Mouse (Mus musculus): ENCODE data around the gene Polr2b.
A peak's percentile ranks its signal among the peaks of the same experiment; 100 is the strongest.

Gene Polr2b

DNA sequence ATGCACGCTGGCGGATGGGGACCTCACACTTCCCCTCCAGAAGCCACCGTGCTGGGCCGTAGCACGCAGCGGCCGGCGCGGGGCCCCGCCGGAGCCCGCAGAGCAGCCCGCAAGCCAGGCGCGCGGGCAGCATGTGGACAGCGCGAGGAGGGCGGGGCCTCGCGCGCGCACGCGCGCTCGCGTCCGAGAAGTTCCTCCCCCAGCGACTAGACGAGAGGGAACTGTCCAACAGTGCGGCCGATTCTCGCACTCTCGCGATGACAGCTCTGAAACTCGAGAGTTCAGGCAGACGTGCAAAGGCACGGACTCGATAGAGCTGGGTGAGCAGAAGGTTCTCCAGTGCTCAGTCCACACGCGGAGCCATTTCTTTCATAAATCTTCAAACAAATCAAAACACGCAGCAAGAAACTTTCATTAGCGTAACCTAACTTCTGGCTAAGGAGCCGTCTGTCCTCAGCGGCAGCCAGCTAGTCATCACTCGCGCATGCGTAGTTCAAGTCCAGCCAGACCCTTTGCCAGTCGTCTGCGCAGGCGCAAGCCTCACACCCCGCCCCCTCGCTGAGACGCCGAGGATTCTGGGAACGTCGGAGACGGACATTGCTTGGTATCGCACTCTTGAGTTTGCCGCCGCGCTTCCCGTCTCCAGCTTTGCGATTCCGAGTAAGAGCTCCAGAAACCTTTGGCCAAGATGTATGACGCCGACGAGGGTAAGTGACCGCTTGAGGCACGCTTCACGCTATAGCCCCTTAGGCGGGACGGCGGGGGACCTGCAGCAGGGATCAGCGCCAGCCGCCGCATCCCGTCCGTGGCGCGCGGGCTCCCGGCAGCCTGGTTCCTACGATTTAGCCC lies at the start of gene Polr2b, which contains the start of gene Noa1:
Gene Polr2b (plus strand): TSS at position 224 of the 849 bp plus-strand sequence.
Gene Noa1 (minus strand): TSS at position 161 of the 849 bp plus-strand sequence.
- DNase-seq (ENCODE audit: low spot score): peak; percentile 98

DNA sequence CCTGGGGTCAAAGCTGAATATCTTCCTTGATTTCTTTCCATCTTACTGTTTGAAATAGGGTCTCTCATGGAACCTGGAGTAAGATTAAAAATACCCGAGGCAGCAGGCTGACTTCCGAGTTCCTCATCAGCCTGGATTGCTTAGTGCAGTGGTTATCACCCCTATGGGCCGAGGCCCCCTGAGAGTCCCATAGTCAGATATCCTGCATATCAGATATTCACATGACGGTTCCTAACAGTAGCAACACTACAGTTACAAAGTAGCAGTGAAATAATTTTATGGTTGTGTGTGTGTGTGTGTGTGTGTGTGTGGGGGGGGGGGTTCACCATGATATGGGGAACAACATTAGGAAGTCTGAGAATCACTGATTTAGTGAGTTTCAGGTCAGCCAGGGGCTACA lies 48.8 kb upstream of the Polr2b start:
- no peak for DNase-seq (ENCODE audit: low spot score)

- DNase-seq (ENCODE audit: low spot score): no peak
Observed at GRCm38 (mm10) chr5:77262105-77262504, 47.8 kb upstream of the Polr2b start.

DNA sequence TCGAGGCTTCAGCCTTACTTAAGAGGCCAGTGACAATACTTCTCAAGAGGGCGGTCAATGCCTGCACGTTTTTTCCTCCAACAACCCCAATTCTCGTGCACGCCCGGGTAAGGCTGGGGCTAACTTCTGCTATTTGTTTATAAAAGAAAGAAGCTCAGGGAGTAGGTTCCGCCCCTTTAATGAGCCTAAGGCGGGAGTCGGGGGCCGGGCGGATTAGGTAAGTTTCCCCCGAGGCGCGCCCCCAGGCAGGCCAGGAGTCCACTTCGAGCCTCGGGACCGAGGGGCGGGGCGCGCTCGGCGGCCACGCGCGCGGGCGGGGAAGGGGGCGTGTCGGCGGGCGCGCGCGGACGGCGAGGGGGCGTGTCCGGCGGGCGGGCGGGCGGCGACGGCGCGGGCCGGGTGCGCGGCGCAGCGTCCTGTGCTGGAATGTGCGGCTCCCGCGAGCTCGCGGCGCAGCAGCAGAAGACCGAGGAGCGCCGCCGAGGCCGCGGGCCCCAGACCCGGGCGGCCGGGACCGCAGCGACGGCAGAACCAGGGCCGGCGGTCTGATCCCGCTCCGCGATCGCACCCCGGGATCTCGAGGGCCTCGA lies 44.8 kb upstream of the Polr2b start, which contains the start of gene Rest:
Gene Rest (plus strand): TSS at position 411 of the 590 bp plus-strand sequence.
- DNase-seq (ENCODE audit: low spot score): peak; percentile 87

GRCm38 (mm10) chr5:77265671-77266065 lies 44.3 kb upstream of the Polr2b start:
- peak; percentile 87 for DNase-seq (ENCODE audit: low spot score)

GRCm38 (mm10) chr5:77266066-77266885 lies 43.7 kb upstream of the Polr2b start:
- peak; percentile 75 for DNase-seq (ENCODE audit: low spot score)

GRCm38 (mm10) chr5:77266886-77267401 lies 43.0 kb upstream of the Polr2b start:
- no peak for DNase-seq (ENCODE audit: low spot score)

- DNase-seq (ENCODE audit: low spot score): no peak
Observed at GRCm38 (mm10) chr5:77267441-77267840, 42.5 kb upstream of the Polr2b start.

- DNase-seq (ENCODE audit: low spot score): no peak
Observed at GRCm38 (mm10) chr5:77267957-77268624, 41.9 kb upstream of the Polr2b start.

GRCm38 (mm10) chr5:77269399-77269798 lies 40.5 kb upstream of the Polr2b start:
- DNase-seq (ENCODE audit: low spot score): no peak

DNA sequence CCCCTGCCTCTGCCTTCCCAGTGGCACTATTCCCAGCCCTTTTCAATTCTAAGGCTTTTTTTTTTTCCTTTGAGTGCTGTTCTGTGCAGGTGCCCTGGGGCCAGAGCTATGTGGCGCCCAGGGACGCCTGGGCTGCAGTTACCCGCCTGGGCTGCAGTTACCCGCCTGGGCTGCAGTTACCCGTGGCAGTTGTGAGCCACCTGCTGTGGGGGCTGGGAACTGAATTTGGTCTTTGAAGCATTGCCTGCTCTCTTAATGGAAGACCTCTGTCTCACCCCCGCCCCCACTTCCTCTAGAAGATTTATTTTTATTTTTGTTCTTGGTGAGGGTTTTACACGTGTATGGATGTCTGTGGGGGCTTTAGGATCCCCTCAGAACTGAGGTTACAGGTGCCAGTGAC lies 36.8 kb upstream of the Polr2b start:
- no peak for DNase-seq (ENCODE audit: low spot score)

- DNase-seq (ENCODE audit: low spot score): no peak
Observed at GRCm38 (mm10) chr5:77275950-77276349, 34.0 kb upstream of the Polr2b start.

DNA sequence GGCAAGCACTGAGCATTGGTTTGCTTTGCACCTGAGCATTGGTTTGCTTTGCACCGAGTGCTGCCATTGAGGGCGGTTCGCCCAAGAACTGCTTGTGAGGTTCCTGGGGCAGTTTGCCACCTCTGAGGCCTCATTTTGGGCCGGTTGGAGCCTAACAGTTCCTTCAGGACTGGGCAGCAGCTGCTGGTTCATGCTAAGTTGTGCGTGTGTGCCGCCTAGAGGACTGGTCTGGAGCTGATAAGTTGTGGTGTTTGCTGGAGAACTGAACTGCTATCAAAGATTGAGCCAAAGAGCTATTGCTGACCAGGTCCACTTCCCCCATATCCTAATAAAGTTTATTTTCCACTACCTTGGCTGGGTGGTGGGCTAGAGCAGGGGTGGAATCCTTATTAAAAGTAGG lies 32.7 kb upstream of the Polr2b start:
- DNase-seq (ENCODE audit: low spot score): no peak

GRCm38 (mm10) chr5:77281518-77282174 lies 28.3 kb upstream of the Polr2b start:
- no peak for DNase-seq (ENCODE audit: low spot score)

- no peak for DNase-seq (ENCODE audit: low spot score)
Observed at GRCm38 (mm10) chr5:77282242-77282641, 27.7 kb upstream of the Polr2b start.

GRCm38 (mm10) chr5:77285685-77286084 lies 24.3 kb upstream of the Polr2b start:
- no peak for DNase-seq (ENCODE audit: low spot score)

DNA sequence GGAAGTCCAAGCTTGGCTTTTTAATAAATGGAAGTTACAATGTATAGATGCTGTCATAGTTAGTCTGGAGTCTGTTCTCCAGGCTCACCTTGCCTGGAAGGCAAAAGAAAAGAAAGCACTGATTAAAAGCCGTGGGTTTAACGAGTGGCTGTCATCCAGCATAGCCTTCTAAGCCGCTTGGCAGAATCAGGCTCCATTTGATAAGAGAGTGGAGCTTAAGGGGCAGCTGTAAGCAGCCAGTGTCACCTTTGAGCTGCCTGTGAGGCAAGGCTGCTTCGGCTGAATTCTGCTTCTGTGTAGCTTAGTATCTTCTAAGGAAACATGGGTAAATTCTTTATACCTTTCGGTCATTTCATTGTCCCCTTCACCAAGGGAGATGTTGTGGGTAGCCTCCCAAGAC lies 23.0 kb upstream of the Polr2b start:
- DNase-seq (ENCODE audit: low spot score): no peak

DNA sequence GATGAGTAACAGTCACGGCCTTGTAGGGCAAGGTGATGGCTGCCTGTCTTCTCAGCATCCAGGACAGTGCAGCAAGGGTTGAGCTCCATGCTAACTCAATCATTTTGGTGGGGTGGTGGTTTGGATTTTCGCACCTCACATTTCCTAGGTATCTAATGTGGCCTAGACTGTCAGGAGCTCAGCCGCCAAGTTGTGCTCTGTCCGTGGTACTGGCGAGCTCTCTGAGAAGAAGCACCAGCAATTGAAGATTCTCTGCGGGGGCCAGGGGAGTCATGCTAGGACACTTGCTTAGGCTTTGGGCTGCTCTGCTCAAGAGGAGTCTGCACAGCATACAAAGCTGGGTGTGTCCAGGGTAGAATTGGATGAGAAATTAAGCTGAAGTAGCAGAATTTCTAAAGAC lies 22.0 kb upstream of the Polr2b start:
- no peak for DNase-seq (ENCODE audit: low spot score)

DNA sequence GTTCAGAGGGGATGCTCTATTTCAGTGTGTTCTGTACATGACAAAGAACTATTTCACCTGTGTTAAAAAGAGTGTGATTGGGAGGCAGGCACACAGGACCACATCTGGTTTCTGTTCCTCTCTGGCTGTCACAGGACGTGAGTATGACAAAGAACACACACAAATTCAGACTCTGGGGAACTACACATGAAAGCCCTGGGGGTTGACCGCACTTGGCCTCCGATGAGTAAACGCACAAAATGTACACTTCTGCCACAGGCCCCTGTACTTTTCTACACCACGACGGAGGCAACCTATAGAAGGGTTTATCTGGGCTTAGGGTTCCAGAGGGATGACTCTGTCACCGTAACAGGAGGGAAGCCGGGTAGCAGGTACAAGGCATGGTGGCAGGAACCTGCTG lies 20.3 kb upstream of the Polr2b start:
- no peak for DNase-seq (ENCODE audit: low spot score)

- no peak for DNase-seq (ENCODE audit: low spot score)
Observed at GRCm38 (mm10) chr5:77290606-77291005, 19.3 kb upstream of the Polr2b start.
